In genomic region chr1:78396320-78396913, GRCm38 (mm10) we compare ENCODE assay signal across 9 mouse cellular contexts.
DNase-seq lines count a peak whose midpoint lies in the region; ATAC-seq and TF ChIP-seq lines count a peak whose summit lies in the region.
"Had no signal": no experiment of that assay in that cellular context is flagged by ENCODE, and none has a peak within 500 bp of the region (broad histone marks: within the 10 kb centered on the region; RNA-seq: fewer than 3 reads in every experiment).

No protein-coding gene starts in this region.

- peak; percentile 29 for DNase-seq in gastrocnemius, adult 2 months
- DNase-seq in gastrocnemius, postnatal 36 days: no peak
- peak; percentile 49 for DNase-seq in left cerebral cortex, postnatal 4 days
- no peak for DNase-seq in left cerebral cortex, postnatal 36 days (ENCODE audit: low spot score in 2 of 2)
- peak; percentile 79 for DNase-seq in adrenal gland, postnatal 10 days
- DNase-seq in thymus, adult 18-20 months: no peak

- H3K27me3 ChIP-seq in embryonic facial prominence, embryonic 12.5 days: no peaks in the 10 kb centered on the region
- H3K27me3 ChIP-seq in forebrain, embryonic 13.5 days: no peaks in the 10 kb centered on the region

- no peak for TF ChIP-seq CTCF in gastrocnemius, adult 2 months (IDR thresholded peaks at IDR 0.05)

- H3K36me3 ChIP-seq in embryonic facial prominence, embryonic 12.5 days: no peaks in the 10 kb centered on the region
- no peaks in the 10 kb centered on the region for H3K36me3 ChIP-seq in forebrain, embryonic 13.5 days (ENCODE audit: poor library complexity, severe bottlenecking)

- no peak overlapping the region for H3K27ac ChIP-seq in gastrocnemius, adult 2 months
- peak overlapping the region; percentile 24; the same call in 1 of the 2 replicates for H3K27ac ChIP-seq in embryonic facial prominence, embryonic 12.5 days
- no peak overlapping the region for H3K27ac ChIP-seq in forebrain, embryonic 13.5 days
- H3K27ac ChIP-seq: liver, embryonic 14.5 days had no signal

- H3K4me1 ChIP-seq in embryonic facial prominence, embryonic 12.5 days: peaks cover 10% of the 10 kb centered on the region
- peaks cover 6% of the 10 kb centered on the region; the same call in 1 of the 2 replicates for H3K4me1 ChIP-seq in forebrain, embryonic 13.5 days

- WGBS in embryonic facial prominence, embryonic 12.5 days: 40% methylated on average over 8 of the region's 8 CpGs
- 61% methylated on average over 8 of the region's 8 CpGs for WGBS in forebrain, embryonic 13.5 days

- H3K9ac ChIP-seq in embryonic facial prominence, embryonic 12.5 days: no peak overlapping the region
- no peak overlapping the region for H3K9ac ChIP-seq in forebrain, embryonic 13.5 days
- H3K9ac ChIP-seq: liver, embryonic 14.5 days had no signal

- no peak for ATAC-seq in embryonic facial prominence, embryonic 12.5 days (ENCODE audit: insufficient number of reproducible peaks, insufficient read depth, low FRiP score, low TSS enrichment)
- no peak for ATAC-seq in forebrain, embryonic 13.5 days

- intact Hi-C loops in gastrocnemius, adult 2 months (cut with DNase I): no loop called here
- intact Hi-C loops in gastrocnemius, postnatal 36 days (cut with DNase I): loop anchor here (5.0 kb wide), 1 partner anchor 49 kb away; no protein-coding TSS in a partner anchor
- intact Hi-C loops in left cerebral cortex, postnatal 4 days (cut with DNase I): no loop called here
- intact Hi-C loops in left cerebral cortex, postnatal 36 days (cut with DNase I): no loop called here

- no peaks in the 10 kb centered on the region for H3K9me3 ChIP-seq in embryonic facial prominence, embryonic 12.5 days
- no peaks in the 10 kb centered on the region for H3K9me3 ChIP-seq in forebrain, embryonic 13.5 days (replicated peaks)

- H3K4me2 ChIP-seq in embryonic facial prominence, embryonic 12.5 days (replicated peaks): no peak overlapping the region
- no peak overlapping the region for H3K4me2 ChIP-seq in forebrain, embryonic 13.5 days

- H3K4me3 ChIP-seq in gastrocnemius, adult 2 months: no peak overlapping the region
- H3K4me3 ChIP-seq in embryonic facial prominence, embryonic 12.5 days: no peak overlapping the region
- H3K4me3 ChIP-seq in forebrain, embryonic 13.5 days: no peak overlapping the region

Comparison
In these comparisons a context has a peak if more than half of its experiments do, and no peak if none do; other contexts are left out.
1. DNase-seq: peak in gastrocnemius, adult 2 months (single experiment), left cerebral cortex, postnatal 4 days (single experiment) and adrenal gland, postnatal 10 days (single experiment); none in gastrocnemius, postnatal 36 days (0 of 2), left cerebral cortex, postnatal 36 days (0 of 2) and thymus, adult 18-20 months (0 of 2).